Mouse (Mus musculus) limb, embryonic 14.5 days (tissue): ENCODE measurements around the gene Catsperd. TPM values are rescaled to one million over a fixed set of nuclear protein-coding genes. Genes with fewer than 3 reads are reported as not detected.

Experiments used
- ATAC-seq: fragments of 200-750 bp; cut with Nextera tagmentation; 2 replicates; pipeline ENCODE4 v1.8.0; 2017; ENCODE audit warnings: low read depth, moderate number of reproducible peaks, moderate TSS enrichment; ENCODE audit not compliant: low FRiP score
- DNase-seq: peaks from one replicate; pipeline ENCODE4 v3.0.0-alpha.2; 2015; ENCODE audit warnings: low spot score
- H3K27ac ChIP-seq: fragments of 300-500 bp; sonication (generic); replicated peaks from 2 replicates; pipeline ENCODE4 v1.5.1; 2014; ENCODE audit warnings: low read depth, mild to moderate bottlenecking, low read length, moderate library complexity, mixed read lengths
- H3K27me3 ChIP-seq: fragments of 300-500 bp; sonication (generic); 2 replicates; pipeline ENCODE4 v1.6.1; 2014; ENCODE audit warnings: low read length, mixed read lengths; ENCODE audit not compliant: control insufficient read depth, insufficient read depth
- H3K36me3 ChIP-seq: fragments of 300-500 bp; sonication (generic); 2 replicates; pipeline ENCODE4 v1.6.1; 2014; ENCODE audit warnings: mild to moderate bottlenecking, low read length, moderate library complexity, mixed read lengths; ENCODE audit not compliant: control insufficient read depth, insufficient read depth
- H3K4me1 ChIP-seq: fragments of 300-500 bp; sonication (generic); 2 replicates; pipeline ENCODE4 v1.6.1; 2014; ENCODE audit warnings: antibody characterized with exemption, low read length, mixed read lengths; ENCODE audit not compliant: control insufficient read depth, insufficient read depth
- H3K4me2 ChIP-seq: fragments of 300-500 bp; sonication (generic); replicated peaks from 2 replicates; pipeline ENCODE4 v1.6.1; 2014; ENCODE audit warnings: low read depth, mild to moderate bottlenecking, low read length, moderate library complexity; ENCODE audit not compliant: severe bottlenecking
- H3K4me3 ChIP-seq: fragments of 300-500 bp; sonication (generic); replicated peaks from 2 replicates; pipeline ENCODE4 v1.5.1; 2014; ENCODE audit warnings: low read length
- H3K9ac ChIP-seq: fragments of 300-500 bp; sonication (generic); 2 replicates; pipeline ENCODE4 v1.6.1; 2014; ENCODE audit warnings: mild to moderate bottlenecking, low read depth, low read length, moderate library complexity; ENCODE audit not compliant: severe bottlenecking
- H3K9me3 ChIP-seq: fragments of 300-500 bp; sonication (generic); 2 replicates; pipeline ENCODE4 v1.6.1; 2016; ENCODE audit warnings: low read length; ENCODE audit not compliant: control insufficient read depth
- POLR2A ChIP-seq: fragments of 200-500 bp; IDR thresholded peaks from 2 replicates; pipeline ENCODE4 v1.8.0; 2012; ENCODE audit warnings: inconsistent platforms, mild to moderate bottlenecking, moderate library complexity, borderline replicate concordance; ENCODE audit not compliant: insufficient read depth, insufficient read length; ENCODE audit errors: extremely low read depth
- WGBS: fragments of 180-500 bp; shearing (Covaris S2); extraction: QIAGEN DNeasy Blood & Tissue Kit; methylation state at CpG from one replicate; pipeline ENCODE4 v1.1.7; 2014; 5-methylcytosine and 5-hydroxymethylcytosine counted together
- polyA plus RNA-seq, 2 experiments: library from polyadenylated mRNA; depleted of rRNA in 1 of 2; stranded (reverse) in 1 of 2; unstranded in 1 of 2; fragments of >200 nt; fragmentation: Nextera tagmentation in 1 of 2; extraction: Ambion mirVana in 1 of 2; gene quantifications; 2 replicates each; pipeline versions ENCODE4 v1.2.1 to v1.2.3; 2012 to 2014

Catsperd gene
- polyA plus RNA-seq, 2 experiments: 0.48 to 1.0 TPM

DNA sequence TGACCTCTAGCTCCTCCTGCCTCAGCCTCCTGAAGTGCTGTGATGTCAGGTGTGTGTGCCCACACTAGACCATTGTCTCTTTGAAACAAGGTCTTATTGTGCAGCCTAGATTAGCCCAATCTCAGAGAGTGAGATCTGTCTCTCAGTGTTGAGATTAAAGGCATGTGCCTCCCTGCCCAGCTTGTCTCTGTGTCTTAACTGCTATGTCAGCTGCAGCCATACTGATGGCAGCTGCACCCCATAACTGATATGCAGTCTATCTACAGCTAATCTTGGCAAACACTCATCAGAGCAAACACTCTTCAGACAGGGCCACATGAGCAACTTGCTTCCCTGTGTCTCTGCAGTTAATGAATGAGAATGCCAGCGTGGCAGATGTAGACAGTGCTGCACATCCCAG, 78.6 kb downstream of the Catsperd start:
- Histone ChIP-seq H3K27ac (no peak overlapping the region), H3K27me3 (no peaks in the 10 kb centered on the region), H3K36me3 (peaks cover 98% of the 10 kb centered on the region), H3K9me3 (no peaks in the 10 kb centered on the region), H3K4me3 (no peak overlapping the region), H3K4me1 (no peaks in the 10 kb centered on the region), H3K4me2 (no peak overlapping the region), H3K9ac (no peak overlapping the region)
- TF ChIP-seq POLR2A: no peak
- no peak for ATAC-seq
- DNase-seq: no peak
- WGBS: 85% methylated on average over 1 of the region's 1 CpGs

DNA sequence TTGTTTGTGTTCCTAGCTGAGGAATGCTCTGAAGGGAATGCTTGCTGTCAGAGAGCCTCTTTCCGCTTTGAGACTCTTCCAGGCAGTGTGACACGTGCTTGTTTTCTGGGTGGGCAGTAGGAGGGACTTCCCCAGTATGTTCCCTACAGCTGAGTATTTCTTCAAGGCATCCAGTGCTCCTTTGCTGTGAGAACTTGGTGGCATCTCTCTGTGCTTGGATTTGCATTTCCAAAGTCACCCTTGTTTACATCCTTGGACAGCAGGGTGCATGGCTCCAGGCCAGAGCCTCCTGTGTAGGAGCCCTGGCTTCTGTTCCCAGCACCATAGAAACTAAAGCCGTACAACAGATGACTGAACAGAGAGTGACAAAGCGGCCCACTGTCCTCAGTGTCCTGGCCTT, 80.7 kb downstream of the Catsperd start:
- H3K4me2 ChIP-seq: no peak overlapping the region
- H3K36me3 ChIP-seq: peaks cover 97% of the 10 kb centered on the region
- WGBS: 81% methylated on average over 4 of the region's 4 CpGs
- no peak for ATAC-seq
- DNase-seq: no peak
- no peak overlapping the region for H3K4me3 ChIP-seq
- no peaks in the 10 kb centered on the region for H3K4me1 ChIP-seq
- no peak for TF ChIP-seq POLR2A
- H3K27ac ChIP-seq: no peak overlapping the region
- H3K9me3 ChIP-seq: no peaks in the 10 kb centered on the region
- no peaks in the 10 kb centered on the region for H3K27me3 ChIP-seq
- H3K9ac ChIP-seq: no peak overlapping the region

DNA sequence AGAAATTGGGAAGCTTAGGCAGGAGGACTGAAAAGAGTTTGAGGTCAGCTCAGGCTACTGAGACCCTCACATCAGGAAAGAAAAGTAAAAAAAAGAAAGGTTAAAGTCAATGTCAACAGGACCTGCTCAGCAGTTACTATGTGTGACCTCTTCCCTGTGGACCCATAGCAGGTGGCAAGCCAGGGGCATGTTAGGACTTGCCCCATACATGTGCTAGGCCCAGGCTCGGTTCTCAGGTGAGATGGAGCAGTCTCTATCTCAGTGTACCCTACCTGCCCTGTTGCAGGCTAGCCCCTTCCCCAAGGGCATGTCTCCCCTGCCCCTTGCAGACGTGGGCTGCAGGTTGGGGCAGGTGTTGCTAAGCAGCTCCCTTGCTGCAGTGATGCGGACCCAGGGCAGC, 81.8 kb downstream of the Catsperd start:
- no peak overlapping the region for H3K4me3 ChIP-seq
- 86% methylated on average over 3 of the region's 3 CpGs for WGBS
- H3K9ac ChIP-seq: no peak overlapping the region
- peaks cover 92% of the 10 kb centered on the region for H3K36me3 ChIP-seq
- TF ChIP-seq POLR2A: no peak
- H3K27ac ChIP-seq: no peak overlapping the region
- ATAC-seq (no peak), DNase-seq (no peak)
- H3K4me2 ChIP-seq: no peak overlapping the region
- H3K27me3 ChIP-seq: no peaks in the 10 kb centered on the region
- no peaks in the 10 kb centered on the region for H3K9me3 ChIP-seq
- no peaks in the 10 kb centered on the region for H3K4me1 ChIP-seq

Other genes with a start within 250 kb of the Catsperd start
- 483 and 667 TPM in 2 replicates for gene Ptprs, start 151.7 kb upstream of the Catsperd start, polyA plus RNA-seq (2012; rRNA removed)
- gene Ptprs, start 151.7 kb upstream of the Catsperd start, polyA plus RNA-seq (2014; fragmentation: Nextera tagmentation; extraction: Ambion mirVana): 116 and 131 TPM in 2 replicates
- not detected in 2 replicates for gene Znrf4, start 115.7 kb upstream of the Catsperd start, polyA plus RNA-seq (2012; rRNA removed)
- gene Znrf4, start 115.7 kb upstream of the Catsperd start, polyA plus RNA-seq (2014; fragmentation: Nextera tagmentation; extraction: Ambion mirVana): 0.17 TPM in 1 of 2 replicates, not detected in the other
- gene Gm20219, start 73.8 kb upstream of the Catsperd start, polyA plus RNA-seq (2012; rRNA removed): 7.7 and 8.7 TPM in 2 replicates
- gene Gm20219, start 73.8 kb upstream of the Catsperd start, polyA plus RNA-seq (2014; fragmentation: Nextera tagmentation; extraction: Ambion mirVana): 5.7 and 9.1 TPM in 2 replicates
- gene Safb2, start 43.6 kb upstream of the Catsperd start, polyA plus RNA-seq (2012; rRNA removed): 99.9 and 133 TPM in 2 replicates
- gene Safb2, start 43.6 kb upstream of the Catsperd start, polyA plus RNA-seq (2014; fragmentation: Nextera tagmentation; extraction: Ambion mirVana): 52.1 and 66.3 TPM in 2 replicates
- gene Safb, start 43.3 kb upstream of the Catsperd start, polyA plus RNA-seq (2012; rRNA removed): 157 and 169 TPM in 2 replicates
- 71.8 and 83.6 TPM in 2 replicates for gene Safb, start 43.3 kb upstream of the Catsperd start, polyA plus RNA-seq (2014; fragmentation: Nextera tagmentation; extraction: Ambion mirVana)
- 112 and 141 TPM in 2 replicates for gene 2410015M20Rik, start 18.4 kb upstream of the Catsperd start, polyA plus RNA-seq (2012; rRNA removed)
- gene 2410015M20Rik, start 18.4 kb upstream of the Catsperd start, polyA plus RNA-seq (2014; fragmentation: Nextera tagmentation; extraction: Ambion mirVana): 257 and 294 TPM in 2 replicates
- 2,428 and 2,960 TPM in 2 replicates for gene Rpl36, start 14.7 kb upstream of the Catsperd start, polyA plus RNA-seq (2012; rRNA removed)
- gene Rpl36, start 14.7 kb upstream of the Catsperd start, polyA plus RNA-seq (2014; fragmentation: Nextera tagmentation; extraction: Ambion mirVana): 2,222 and 2,347 TPM in 2 replicates
- gene Lonp1, start 1.3 kb upstream of the Catsperd start, polyA plus RNA-seq (2012; rRNA removed): 76.7 and 79.4 TPM in 2 replicates
- 45.6 and 54.9 TPM in 2 replicates for gene Lonp1, start 1.3 kb upstream of the Catsperd start, polyA plus RNA-seq (2014; fragmentation: Nextera tagmentation; extraction: Ambion mirVana)
- 139 and 154 TPM in 2 replicates for gene Ranbp3, start 45.2 kb downstream of the Catsperd start, polyA plus RNA-seq (2012; rRNA removed)
- gene Ranbp3, start 45.2 kb downstream of the Catsperd start, polyA plus RNA-seq (2014; fragmentation: Nextera tagmentation; extraction: Ambion mirVana): 86.3 and 93.8 TPM in 2 replicates
- 251 and 322 TPM in 2 replicates for gene Ndufa11, start 89.6 kb downstream of the Catsperd start, polyA plus RNA-seq (2012; rRNA removed)
- 469 and 480 TPM in 2 replicates for gene Ndufa11, start 89.6 kb downstream of the Catsperd start, polyA plus RNA-seq (2014; fragmentation: Nextera tagmentation; extraction: Ambion mirVana)
- 23.4 and 24.1 TPM in 2 replicates for gene Vmac, start 89.9 kb downstream of the Catsperd start, polyA plus RNA-seq (2012; rRNA removed)
- gene Vmac, start 89.9 kb downstream of the Catsperd start, polyA plus RNA-seq (2014; fragmentation: Nextera tagmentation; extraction: Ambion mirVana): 24.1 and 25.0 TPM in 2 replicates
- 24.1 and 36.7 TPM in 2 replicates for gene Nrtn, start 129.4 kb downstream of the Catsperd start, polyA plus RNA-seq (2012; rRNA removed)
- 31.9 and 36.5 TPM in 2 replicates for gene Nrtn, start 129.4 kb downstream of the Catsperd start, polyA plus RNA-seq (2014; fragmentation: Nextera tagmentation; extraction: Ambion mirVana)
- gene Dus3l, start 136.6 kb downstream of the Catsperd start, polyA plus RNA-seq (2012; rRNA removed): 107 and 144 TPM in 2 replicates
- gene Dus3l, start 136.6 kb downstream of the Catsperd start, polyA plus RNA-seq (2014; fragmentation: Nextera tagmentation; extraction: Ambion mirVana): 43.6 and 44.4 TPM in 2 replicates
- gene Prr22, start 142.1 kb downstream of the Catsperd start, polyA plus RNA-seq (2012; rRNA removed): 4.5 and 5.0 TPM in 2 replicates
- 0.58 and 0.97 TPM in 2 replicates for gene Prr22, start 142.1 kb downstream of the Catsperd start, polyA plus RNA-seq (2014; fragmentation: Nextera tagmentation; extraction: Ambion mirVana)
- 8.2 and 12.1 TPM in 2 replicates for gene Rfx2, start 202.9 kb downstream of the Catsperd start, polyA plus RNA-seq (2012; rRNA removed)
- 4.2 and 4.5 TPM in 2 replicates for gene Rfx2, start 202.9 kb downstream of the Catsperd start, polyA plus RNA-seq (2014; fragmentation: Nextera tagmentation; extraction: Ambion mirVana)
- 0.03 TPM in 1 of 2 replicates, not detected in the other for gene Acsbg2, start 246.3 kb downstream of the Catsperd start, polyA plus RNA-seq (2012; rRNA removed)
- not detected in 2 replicates for gene Acsbg2, start 246.3 kb downstream of the Catsperd start, polyA plus RNA-seq (2014; fragmentation: Nextera tagmentation; extraction: Ambion mirVana)
- 0.03 and 0.08 TPM in 2 replicates for gene 1700061G19Rik, start 247.3 kb downstream of the Catsperd start, polyA plus RNA-seq (2012; rRNA removed)
- 0.26 TPM in 2 replicates for gene 1700061G19Rik, start 247.3 kb downstream of the Catsperd start, polyA plus RNA-seq (2014; fragmentation: Nextera tagmentation; extraction: Ambion mirVana)